Mouse (Mus musculus) Patski (cell line): Measurements from ENCODE around the gene Tnk2. TPM values are rescaled to one million over a fixed set of nuclear protein-coding genes. Genes with fewer than 3 reads are reported as not detected.

Source experiments
- ATAC-seq: fragments of 100-300 bp; one replicate; pipeline ENCODE4 v1.8.0; 2021
- CTCF ChIA-PET: fragments of 350-600 bp; sonication (Branson Sonifier 250); formaldehyde crosslinking; loops from one replicate; lab custom pipeline; 2022; ENCODE audit warnings: inconsistent platforms; lab: Charles Lee
- POLR2A ChIA-PET: fragments of 350-600 bp; sonication (Branson Sonifier 250); formaldehyde crosslinking; loops from one replicate; lab custom pipeline; 2022; ENCODE audit warnings: antibody characterized with exemption, inconsistent platforms; lab: Charles Lee
- DNase-seq: peaks from one replicate; pipeline ENCODE4 v3.0.0-alpha.2; 2011; ENCODE audit warnings: low read depth, low spot score
- H3K27me3 ChIP-seq: fragments of 371-371 bp; one replicate; pipeline ENCODE4 v1.5.1; 2021
- CTCF ChIP-seq: fragments of 100-300 bp; IDR thresholded peaks from one replicate; pipeline ENCODE4 v1.5.1; 2021
- in situ Hi-C: fragments of 300-500 bp; cut with MboI; formaldehyde crosslinking; loops from 3 replicates; pipeline ENCODE4 v1.11.1; 2018; ENCODE audit warnings: low pct_unique_long_range_greater_than_20kb, mixed read lengths
- polyA plus RNA-seq: library from polyadenylated mRNA; unstranded; gene quantifications from one replicate; pipeline ENCODE4 v1.2.3, GENCODE M21; 2021

The Tnk2 gene
- polyA plus RNA-seq, 1 experiment from 2014 or later = 72.0 TPM

DNA sequence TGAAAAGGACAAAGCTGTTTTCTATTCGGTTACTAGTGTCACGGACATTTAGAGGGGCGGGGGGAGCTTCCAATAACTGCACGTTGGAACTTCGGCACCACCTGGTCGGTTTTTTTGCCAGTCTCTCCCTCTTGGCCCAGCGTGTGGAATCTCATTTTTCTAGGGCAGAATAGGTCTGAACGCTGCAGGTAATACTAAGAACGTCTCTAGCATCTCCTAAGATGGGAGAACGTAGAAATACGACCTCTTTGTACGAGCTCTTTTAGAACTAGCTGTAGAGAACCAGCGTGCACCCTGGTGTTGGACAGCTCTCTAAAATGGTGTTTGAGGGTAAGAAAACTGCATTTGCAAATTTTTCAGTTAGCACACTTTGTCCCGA is 34.3 kb upstream of the Tnk2 start:
- ChIA-PET CTCF (interaction anchor here (1.5 to 1.7 kb wide), 2 partner anchors 13 to 101 kb away, joined by 4 to 6 read pairs; no protein-coding TSS in a partner anchor), POLR2A (interaction anchor here (1.1 to 1.2 kb wide), 2 partner anchors 22 to 70 kb away, joined by 3 to 5 read pairs; no protein-coding TSS in a partner anchor)
- no peaks in the 10 kb centered on the region for H3K27me3 ChIP-seq
- no peak for ATAC-seq
- in situ Hi-C loops = no loop called here
- TF ChIP-seq CTCF = no peak
- DNase-seq = no peak

- ATAC-seq (no peak), DNase-seq (no peak)
- H3K27me3 ChIP-seq = no peaks in the 10 kb centered on the region
- no peak for TF ChIP-seq CTCF
- ChIA-PET POLR2A (no interaction called here), CTCF (interaction anchor here (1.0 to 1.5 kb wide), 2 partner anchors 103 kb away, joined by 3 to 6 read pairs; no protein-coding TSS in a partner anchor)
- in situ Hi-C loops = loop anchor here (5.0 kb wide), 1 partner anchor 108 kb away; no protein-coding TSS in a partner anchor
Observed at GRCm38 (mm10) chr16:32610460-32611255, 33.0 kb upstream of the Tnk2 start.

- no peak for ATAC-seq
- ChIA-PET POLR2A (interaction anchor here (1.2 kb wide), 1 partner anchor 9 kb away, joined by 3 read pairs; no protein-coding TSS in a partner anchor), CTCF (no interaction called here)
- DNase-seq = no peak
- no peak for TF ChIP-seq CTCF
- H3K27me3 ChIP-seq = no peaks in the 10 kb centered on the region
- in situ Hi-C loops = loop anchor here (5.0 kb wide), 1 partner anchor 110 kb away; no protein-coding TSS in a partner anchor
Observed at GRCm38 (mm10) chr16:32612052-32612451, 31.6 kb upstream of the Tnk2 start.

- in situ Hi-C loops = loop anchor here (5.0 kb wide), 1 partner anchor 111 kb away; no protein-coding TSS in a partner anchor
- DNase-seq (no peak), ATAC-seq (no peak)
- no peak for TF ChIP-seq CTCF
- ChIA-PET POLR2A (no interaction called here), CTCF (interaction anchor here (1.3 kb wide), 1 partner anchor 105 kb away, joined by 5 read pairs; no protein-coding TSS in a partner anchor)
- no peaks in the 10 kb centered on the region for H3K27me3 ChIP-seq
Observed at GRCm38 (mm10) chr16:32613269-32613834, 30.3 kb upstream of the Tnk2 start.

DNA sequence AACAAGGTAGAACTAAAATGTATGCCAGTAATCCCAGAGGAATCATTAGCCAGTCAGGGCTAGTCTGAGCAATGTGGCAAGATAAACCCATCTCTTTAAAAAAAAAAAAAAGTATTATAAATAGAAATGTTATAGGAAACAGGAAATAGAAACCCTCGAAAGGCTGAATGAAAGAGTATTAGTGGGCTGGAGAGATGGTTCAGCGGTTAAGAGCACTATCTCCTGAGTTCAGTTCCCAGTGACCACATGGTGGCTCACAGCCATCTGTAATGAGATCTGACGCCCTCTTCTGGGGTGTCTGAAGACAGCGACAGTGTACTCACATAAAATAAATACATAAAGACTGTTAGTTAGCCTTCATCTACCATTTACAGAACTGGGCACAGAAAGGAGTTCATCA is 29.6 kb upstream of the Tnk2 start:
- TF ChIP-seq CTCF = peak; percentile 61
- CTCF ChIA-PET = interaction anchor here (1.3 kb wide), 1 partner anchor 106 kb away, joined by 5 read pairs; no protein-coding TSS in a partner anchor

DNA sequence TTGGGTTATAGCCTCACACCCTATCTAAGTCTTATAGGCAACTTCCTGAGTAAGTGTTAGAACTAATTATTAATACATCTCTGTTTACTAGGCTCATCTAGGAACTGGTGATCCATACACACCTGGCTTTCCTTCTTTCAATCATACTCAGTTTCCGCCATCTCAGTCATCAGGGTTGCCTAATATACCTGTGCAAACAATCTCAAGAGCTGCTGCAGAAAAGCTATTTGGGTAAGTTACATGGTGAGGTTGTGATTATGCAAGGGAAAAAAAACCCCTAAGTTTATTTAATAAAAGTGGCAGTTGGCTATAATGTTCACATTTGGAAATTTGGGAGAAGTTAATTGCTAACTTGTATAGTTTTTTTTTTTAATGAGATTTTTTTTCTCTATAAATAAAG is 24.7 kb upstream of the Tnk2 start:
- DNase-seq (no peak), ATAC-seq (no peak)

More for the DNA sequence above, 29.6 kb upstream of the Tnk2 start:
- in situ Hi-C loops = loop anchor here (5.0 kb wide), 1 partner anchor 112 kb away; no protein-coding TSS in a partner anchor
- POLR2A ChIA-PET = no interaction called here
- H3K27me3 ChIP-seq = no peaks in the 10 kb centered on the region
- ATAC-seq (no peak), DNase-seq (no peak)

DNA sequence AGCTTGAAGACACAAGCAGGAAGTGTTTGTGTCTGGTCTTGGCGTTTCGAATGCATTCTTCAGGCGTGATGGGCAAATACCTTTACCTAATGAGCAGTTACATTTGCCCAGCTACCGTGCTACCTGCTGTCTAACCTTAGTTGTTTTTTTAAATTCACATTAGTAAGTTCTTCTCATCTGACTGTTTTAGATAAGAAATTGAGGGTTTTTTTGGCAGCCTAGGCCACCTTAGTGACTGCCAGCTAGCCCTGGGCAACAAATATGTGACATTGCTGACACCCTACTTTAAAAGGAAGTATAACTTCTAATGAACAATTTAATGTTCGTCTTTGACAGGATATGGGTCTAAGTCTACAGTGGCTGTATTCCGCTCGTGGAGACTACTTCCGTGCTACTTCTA is 15.5 kb upstream of the Tnk2 start:
- no peaks in the 10 kb centered on the region for H3K27me3 ChIP-seq
- POLR2A ChIA-PET = interaction anchor here (1.0 kb wide), 1 partner anchor 65 kb away, joined by 3 read pairs; no protein-coding TSS in a partner anchor
- in situ Hi-C loops = no loop called here
- no peak for DNase-seq
- no peak for TF ChIP-seq CTCF
- CTCF ChIA-PET = interaction anchor here (1.3 to 2.0 kb wide), 2 partner anchors 10 to 55 kb away, joined by 5 to 6 read pairs; no protein-coding TSS in a partner anchor
- no peak for ATAC-seq

More for the DNA sequence above, 24.7 kb upstream of the Tnk2 start:
- ChIA-PET CTCF (interaction anchor here (1.1 kb wide), 1 partner anchor 20 kb away, joined by 4 read pairs; no protein-coding TSS in a partner anchor), POLR2A (no interaction called here)
- no peaks in the 10 kb centered on the region for H3K27me3 ChIP-seq
- no peak for TF ChIP-seq CTCF
- in situ Hi-C loops = no loop called here

DNA sequence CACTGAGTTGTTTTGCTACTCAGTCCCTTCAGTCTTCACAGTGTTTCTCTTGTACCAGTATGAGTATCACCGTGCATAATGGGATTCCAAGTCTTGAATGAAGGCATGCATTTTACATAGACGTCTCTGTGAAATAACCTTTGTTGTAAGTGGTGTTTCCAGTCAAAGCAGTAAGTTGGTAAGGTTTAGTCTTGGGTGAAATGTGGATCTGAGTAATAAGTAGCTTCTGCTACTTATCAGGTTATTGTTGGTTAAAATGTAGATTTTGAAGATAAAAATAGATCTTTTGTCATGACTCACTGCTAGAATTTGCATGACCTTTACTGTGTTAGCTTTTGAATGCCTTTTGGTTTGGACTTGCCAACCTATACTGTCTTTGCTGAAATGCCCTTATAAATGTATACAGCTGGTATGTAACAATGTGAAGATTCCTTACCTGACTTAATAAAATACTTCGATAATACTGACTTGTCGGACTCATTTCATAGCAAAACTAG is 11.3 kb upstream of the Tnk2 start:
- no peak for TF ChIP-seq CTCF
- H3K27me3 ChIP-seq = no peaks in the 10 kb centered on the region
- ChIA-PET POLR2A (no interaction called here), CTCF (interaction anchor here (2.4 kb wide), 1 partner anchor 51 kb away, joined by 14 read pairs; no protein-coding TSS in a partner anchor)
- DNase-seq (no peak), ATAC-seq (no peak)
- in situ Hi-C loops = loop anchor here (5.0 kb wide), 1 partner anchor 55 kb away; no protein-coding TSS in a partner anchor

DNA sequence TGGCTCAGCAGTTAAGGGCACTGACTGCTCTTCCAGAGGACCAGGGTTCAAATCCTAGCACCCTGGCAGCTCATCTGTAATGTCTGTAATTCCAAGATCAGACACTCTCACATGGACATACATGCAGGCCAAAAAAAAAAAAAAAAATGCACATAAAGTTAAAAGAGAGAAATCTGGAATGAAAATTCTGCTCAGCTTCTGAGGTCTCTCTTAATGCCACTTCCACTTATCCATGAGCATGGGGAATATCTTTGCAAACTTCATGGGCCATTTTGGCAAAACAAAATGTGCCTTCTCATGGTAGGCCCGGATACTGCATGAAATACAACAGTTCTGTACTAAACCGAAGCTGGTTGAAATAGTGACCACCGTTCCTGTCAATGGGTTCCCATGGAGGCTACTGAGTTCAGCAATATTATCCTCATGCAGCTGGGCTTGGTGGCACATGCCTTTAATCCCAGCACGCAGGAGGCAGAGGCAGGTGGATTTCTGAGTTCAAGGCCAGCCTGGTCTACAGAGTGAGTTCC is 10.1 kb upstream of the Tnk2 start:
- CTCF ChIA-PET = interaction anchor here (3.6 kb wide), 1 partner anchor 50 kb away, joined by 14 read pairs; no protein-coding TSS in a partner anchor
- in situ Hi-C loops = loop anchor here (5.0 kb wide), 1 partner anchor 54 kb away; no protein-coding TSS in a partner anchor
- no peak for TF ChIP-seq CTCF
- ATAC-seq (no peak), DNase-seq (no peak)
- H3K27me3 ChIP-seq = no peaks in the 10 kb centered on the region
- POLR2A ChIA-PET = interaction anchor here (0.7 kb wide), 1 partner anchor 20 kb away, joined by 5 read pairs; no protein-coding TSS in a partner anchor

DNA sequence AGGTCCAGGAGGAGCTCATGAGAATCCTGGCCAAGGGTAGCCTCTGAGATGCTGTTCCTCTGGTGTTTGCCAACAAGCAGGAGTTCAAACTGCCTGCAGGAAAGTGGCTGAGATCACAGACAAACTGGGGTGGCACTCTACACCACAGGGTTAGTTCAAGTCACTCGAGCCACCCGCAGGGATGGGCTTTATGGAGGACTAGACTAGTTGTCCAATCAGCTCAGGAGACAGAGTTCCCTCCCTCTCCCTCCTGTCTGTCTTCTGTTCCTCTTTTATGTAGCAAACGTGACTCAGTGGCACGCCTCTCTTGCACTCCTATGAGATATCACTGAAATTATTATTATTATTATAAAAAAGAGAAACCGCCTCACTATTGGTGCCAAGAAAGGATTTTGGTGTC is 9.5 kb upstream of the Tnk2 start:
- ChIA-PET POLR2A (no interaction called here), CTCF (interaction anchor here (1.5 to 3.6 kb wide), 3 partner anchors 12 to 49 kb away, joined by 3 to 14 read pairs (median 4); no protein-coding TSS in a partner anchor)
- in situ Hi-C loops = loop anchor here (5.0 kb wide), 1 partner anchor 53 kb away; no protein-coding TSS in a partner anchor
- no peaks in the 10 kb centered on the region for H3K27me3 ChIP-seq
- no peak for TF ChIP-seq CTCF
- no peak for ATAC-seq
- no peak for DNase-seq
